Mouse (Mus musculus) testis, adult 2 months (tissue): ENCODE measurements around the gene Adgrg1.
A peak's percentile ranks its signal among the peaks of the same experiment; 100 is the strongest.

ENCODE experiments used
- CTCF ChIP-seq: fragments of 200-500 bp; IDR thresholded peaks from 2 replicates; pipeline ENCODE4 v1.5.1; 2012; ENCODE audit warnings: low read depth, mild to moderate bottlenecking, inconsistent platforms, low read length, moderate library complexity; ENCODE audit not compliant: control insufficient read depth, insufficient read depth, insufficient replicate concordance
- POLR2A ChIP-seq: fragments of 200-500 bp; IDR thresholded peaks from 2 replicates; pipeline ENCODE4 v1.6.1; 2012; ENCODE audit warnings: low read depth, mild to moderate bottlenecking, inconsistent platforms, low read length, moderate library complexity; ENCODE audit not compliant: control insufficient read depth

- TF ChIP-seq CTCF = no peak
- TF ChIP-seq POLR2A = peak; percentile 37; the same call in 1 of the 2 replicates
These were observed 80.5 kb downstream of the Adgrg1 start, which contains the start of gene Drc7 for GRCm38 (mm10) chr8:95054927-95055510.
